Mouse (Mus musculus): ENCODE data around the gene Tapbpl.
A peak's percentile ranks its signal among the peaks of the same experiment; 100 is the strongest.

Tapbpl gene

GRCm38 (mm10) chr6:125239547-125239946 is 7.9 kb upstream of the Tapbpl start:
- no peak for DNase-seq

GRCm38 (mm10) chr6:125238396-125238795 is 6.7 kb upstream of the Tapbpl start:
- DNase-seq: no peak

GRCm38 (mm10) chr6:125237421-125237820 is 5.8 kb upstream of the Tapbpl start:
- DNase-seq: no peak

GRCm38 (mm10) chr6:125236782-125237181 is 5.1 kb upstream of the Tapbpl start, which contains the start of gene Cd27:
Gene Cd27, minus strand, starts transcription at chr6:125237010.
- DNase-seq: no peak

GRCm38 (mm10) chr6:125236341-125236740 is 4.7 kb upstream of the Tapbpl start:
- DNase-seq: peak; percentile 22

GRCm38 (mm10) chr6:125234520-125234828 is 2.8 kb upstream of the Tapbpl start:
- no peak for DNase-seq

GRCm38 (mm10) chr6:125233816-125234519 is 2.3 kb upstream of the Tapbpl start:
- DNase-seq: no peak

- DNase-seq: no peak
Measured at GRCm38 (mm10) chr6:125232516-125232915, 856 bp upstream of the Tapbpl start.

- no peak for DNase-seq
Measured at GRCm38 (mm10) chr6:125232045-125232437, 381 bp upstream of the Tapbpl start.

- DNase-seq: no peak
Measured at GRCm38 (mm10) chr6:125230571-125230970, 1.1 kb downstream of the Tapbpl start.

GRCm38 (mm10) chr6:125225518-125226115 is 6.0 kb downstream of the Tapbpl start:
- DNase-seq: no peak

GRCm38 (mm10) chr6:125222577-125222976 is 9.1 kb downstream of the Tapbpl start:
- no peak for DNase-seq

GRCm38 (mm10) chr6:125222146-125222545 is 9.5 kb downstream of the Tapbpl start:
- DNase-seq: no peak

GRCm38 (mm10) chr6:125221115-125221745 is 10.4 kb downstream of the Tapbpl start:
- no peak for DNase-seq

- DNase-seq: peak; percentile 76
Measured at GRCm38 (mm10) chr6:125218963-125219362, 12.7 kb downstream of the Tapbpl start.

- no peak for DNase-seq
Measured at GRCm38 (mm10) chr6:125217899-125218298, 13.8 kb downstream of the Tapbpl start.

GRCm38 (mm10) chr6:125216898-125217297 is 14.8 kb downstream of the Tapbpl start:
- DNase-seq: no peak

GRCm38 (mm10) chr6:125215148-125215954 is 16.3 kb downstream of the Tapbpl start, which contains the start of gene Vamp1:
Gene Vamp1, plus strand, starts transcription at chr6:125215551.
- peak; percentile 98 for DNase-seq

GRCm38 (mm10) chr6:125213715-125214114 is 17.9 kb downstream of the Tapbpl start:
- DNase-seq: no peak

GRCm38 (mm10) chr6:125213129-125213528 is 18.5 kb downstream of the Tapbpl start:
- no peak for DNase-seq

- no peak for DNase-seq
Measured at GRCm38 (mm10) chr6:125212621-125213020, 19.0 kb downstream of the Tapbpl start.

- no peak for DNase-seq
Measured at GRCm38 (mm10) chr6:125210436-125210835, 21.2 kb downstream of the Tapbpl start.

GRCm38 (mm10) chr6:125197166-125197565 is 34.5 kb downstream of the Tapbpl start:
- DNase-seq: no peak

All from retina, postnatal 1 day (tissue).